Mouse (Mus musculus): ENCODE data around the gene Exosc5. TPM values are rescaled to one million over a fixed set of nuclear protein-coding genes. Genes with fewer than 3 reads are reported as not detected.

The Exosc5 gene
- polyA plus RNA-seq, 1 experiment from 2014 or later = 35.2 TPM

- no peak overlapping the region for H3K4me2 ChIP-seq (ENCODE audit: low read length)
- no peak overlapping the region for H3K4me3 ChIP-seq (ENCODE audit: low read depth, low read length)
- H3K9ac ChIP-seq (ENCODE audit: low read depth, low read length) = no peak overlapping the region
- H3K4me1 ChIP-seq (ENCODE audit: control insufficient read depth, insufficient read depth, low read length) = peaks cover 15% of the 10 kb centered on the region
- WGBS = 89% methylated on average over 9 of the region's 9 CpGs
- no peak for ATAC-seq
- no peaks in the 10 kb centered on the region for H3K9me3 ChIP-seq (replicated peaks; ENCODE audit: control insufficient read depth, low read length, poor library complexity, severe bottlenecking)
- H3K36me3 ChIP-seq (ENCODE audit: control insufficient read depth, insufficient read depth, low read length) = peaks cover 27% of the 10 kb centered on the region
- H3K27me3 ChIP-seq (ENCODE audit: control insufficient read depth, insufficient read depth, low read depth, low read length) = no peaks in the 10 kb centered on the region
- no peak overlapping the region for H3K27ac ChIP-seq (ENCODE audit: low read length)
Measured at GRCm38 (mm10) chr7:25712801-25713200, 53.8 kb downstream of the Exosc5 start.

- Histone ChIP-seq H3K9me3 (replicated peaks; ENCODE audit: control insufficient read depth, low read length, poor library complexity, severe bottlenecking) (no peaks in the 10 kb centered on the region), H3K4me3 (ENCODE audit: low read depth, low read length) (no peak overlapping the region), H3K9ac (ENCODE audit: low read depth, low read length) (no peak overlapping the region), H3K36me3 (ENCODE audit: control insufficient read depth, insufficient read depth, low read length) (peaks cover 27% of the 10 kb centered on the region), H3K4me1 (ENCODE audit: control insufficient read depth, insufficient read depth, low read length) (peaks cover 26% of the 10 kb centered on the region), H3K27ac (ENCODE audit: low read length) (no peak overlapping the region), H3K27me3 (ENCODE audit: control insufficient read depth, insufficient read depth, low read depth, low read length) (no peaks in the 10 kb centered on the region), H3K4me2 (ENCODE audit: low read length) (no peak overlapping the region)
- WGBS = 95% methylated on average over 8 of the region's 8 CpGs
- ATAC-seq = no peak
Measured at GRCm38 (mm10) chr7:25714581-25714980, 55.6 kb downstream of the Exosc5 start.

GRCm38 (mm10) chr7:25715731-25716271 is 56.8 kb downstream of the Exosc5 start:
- no peak for ATAC-seq
- Histone ChIP-seq H3K36me3 (ENCODE audit: control insufficient read depth, insufficient read depth, low read length) (peaks cover 30% of the 10 kb centered on the region), H3K9ac (ENCODE audit: low read depth, low read length) (no peak overlapping the region), H3K27ac (ENCODE audit: low read length) (no peak overlapping the region), H3K4me2 (ENCODE audit: low read length) (no peak overlapping the region), H3K4me1 (ENCODE audit: control insufficient read depth, insufficient read depth, low read length) (peaks cover 17% of the 10 kb centered on the region), H3K9me3 (replicated peaks; ENCODE audit: control insufficient read depth, low read length, poor library complexity, severe bottlenecking) (no peaks in the 10 kb centered on the region), H3K27me3 (ENCODE audit: control insufficient read depth, insufficient read depth, low read depth, low read length) (no peaks in the 10 kb centered on the region), H3K4me3 (ENCODE audit: low read depth, low read length) (no peak overlapping the region)
- WGBS = 95% methylated on average over 22 of the region's 22 CpGs

- Histone ChIP-seq H3K9me3 (replicated peaks; ENCODE audit: control insufficient read depth, low read length, poor library complexity, severe bottlenecking) (no peaks in the 10 kb centered on the region), H3K27ac (ENCODE audit: low read length) (no peak overlapping the region), H3K4me3 (ENCODE audit: low read depth, low read length) (no peak overlapping the region), H3K27me3 (ENCODE audit: control insufficient read depth, insufficient read depth, low read depth, low read length) (no peaks in the 10 kb centered on the region), H3K36me3 (ENCODE audit: control insufficient read depth, insufficient read depth, low read length) (peaks cover 38% of the 10 kb centered on the region), H3K9ac (ENCODE audit: low read depth, low read length) (no peak overlapping the region), H3K4me1 (ENCODE audit: control insufficient read depth, insufficient read depth, low read length) (peaks cover 16% of the 10 kb centered on the region), H3K4me2 (ENCODE audit: low read length) (peak overlapping the region; percentile 70; the same call in 1 of the 2 replicates)
- ATAC-seq = no peak
- 79% methylated on average over 3 of the region's 3 CpGs for WGBS
Measured at GRCm38 (mm10) chr7:25717478-25717877, 58.5 kb downstream of the Exosc5 start.

GRCm38 (mm10) chr7:25718788-25719417 is 59.9 kb downstream of the Exosc5 start, which contains the start of gene Ccdc97:
Ccdc97 (minus strand) TSS chr7:25719088.
- no peaks in the 10 kb centered on the region for H3K9me3 ChIP-seq (replicated peaks; ENCODE audit: control insufficient read depth, low read length, poor library complexity, severe bottlenecking)
- H3K4me2 ChIP-seq (ENCODE audit: low read length) = peak within 1 kb of the TSS; percentile 70
- H3K36me3 ChIP-seq (ENCODE audit: control insufficient read depth, insufficient read depth, low read length) = peaks cover 45% of the 10 kb centered on the region
- H3K27ac ChIP-seq (ENCODE audit: low read length) = peak within 1 kb of the TSS; percentile 82
- H3K4me1 ChIP-seq (ENCODE audit: control insufficient read depth, insufficient read depth, low read length) = peaks cover 16% of the 10 kb centered on the region
- ATAC-seq = peak; percentile 87
- no peaks in the 10 kb centered on the region for H3K27me3 ChIP-seq (ENCODE audit: control insufficient read depth, insufficient read depth, low read depth, low read length)
- peak within 1 kb of the TSS; percentile 74 for H3K9ac ChIP-seq (ENCODE audit: low read depth, low read length)
- H3K4me3 ChIP-seq (ENCODE audit: low read depth, low read length) = peak within 1 kb of the TSS; percentile 66
- 4% methylated on average over 32 of the region's 32 CpGs for WGBS

- WGBS = 64% methylated on average over 10 of the region's 10 CpGs
- no peak overlapping the region for H3K9ac ChIP-seq (ENCODE audit: low read depth, low read length)
- H3K4me2 ChIP-seq (ENCODE audit: low read length) = peak overlapping the region; percentile 70; the same call in 1 of the 2 replicates
- no peaks in the 10 kb centered on the region for H3K27me3 ChIP-seq (ENCODE audit: control insufficient read depth, insufficient read depth, low read depth, low read length)
- H3K36me3 ChIP-seq (ENCODE audit: control insufficient read depth, insufficient read depth, low read length) = peaks cover 46% of the 10 kb centered on the region
- H3K4me3 ChIP-seq (ENCODE audit: low read depth, low read length) = no peak overlapping the region
- peaks cover 16% of the 10 kb centered on the region for H3K4me1 ChIP-seq (ENCODE audit: control insufficient read depth, insufficient read depth, low read length)
- H3K9me3 ChIP-seq (replicated peaks; ENCODE audit: control insufficient read depth, low read length, poor library complexity, severe bottlenecking) = no peaks in the 10 kb centered on the region
- no peak overlapping the region for H3K27ac ChIP-seq (ENCODE audit: low read length)
- ATAC-seq = peak; percentile 27; the same call in 1 of the 2 replicates
Measured at GRCm38 (mm10) chr7:25719761-25720610, 61.0 kb downstream of the Exosc5 start.

- H3K9me3 ChIP-seq (replicated peaks; ENCODE audit: control insufficient read depth, low read length, poor library complexity, severe bottlenecking) = no peaks in the 10 kb centered on the region
- H3K27me3 ChIP-seq (ENCODE audit: control insufficient read depth, insufficient read depth, low read depth, low read length) = no peaks in the 10 kb centered on the region
- ATAC-seq = no peak
- H3K27ac ChIP-seq (ENCODE audit: low read length) = no peak overlapping the region
- H3K4me3 ChIP-seq (ENCODE audit: low read depth, low read length) = no peak overlapping the region
- H3K4me2 ChIP-seq (ENCODE audit: low read length) = no peak overlapping the region
- peaks cover 16% of the 10 kb centered on the region for H3K4me1 ChIP-seq (ENCODE audit: control insufficient read depth, insufficient read depth, low read length)
- peaks cover 48% of the 10 kb centered on the region for H3K36me3 ChIP-seq (ENCODE audit: control insufficient read depth, insufficient read depth, low read length)
- 99% methylated on average over 5 of the region's 5 CpGs for WGBS
- H3K9ac ChIP-seq (ENCODE audit: low read depth, low read length) = no peak overlapping the region
Measured at GRCm38 (mm10) chr7:25720760-25721159, 61.8 kb downstream of the Exosc5 start.

Data from midbrain, embryonic 16.5 days (tissue).